Mouse (Mus musculus): ENCODE measurements at regions not wholly inside any gene's neighbourhood (a gene's known extent, or its start where the extent isn't known, plus 50 kb on each side); places are given as distances from the start of the nearest gene placed in this dataset.

DNA sequence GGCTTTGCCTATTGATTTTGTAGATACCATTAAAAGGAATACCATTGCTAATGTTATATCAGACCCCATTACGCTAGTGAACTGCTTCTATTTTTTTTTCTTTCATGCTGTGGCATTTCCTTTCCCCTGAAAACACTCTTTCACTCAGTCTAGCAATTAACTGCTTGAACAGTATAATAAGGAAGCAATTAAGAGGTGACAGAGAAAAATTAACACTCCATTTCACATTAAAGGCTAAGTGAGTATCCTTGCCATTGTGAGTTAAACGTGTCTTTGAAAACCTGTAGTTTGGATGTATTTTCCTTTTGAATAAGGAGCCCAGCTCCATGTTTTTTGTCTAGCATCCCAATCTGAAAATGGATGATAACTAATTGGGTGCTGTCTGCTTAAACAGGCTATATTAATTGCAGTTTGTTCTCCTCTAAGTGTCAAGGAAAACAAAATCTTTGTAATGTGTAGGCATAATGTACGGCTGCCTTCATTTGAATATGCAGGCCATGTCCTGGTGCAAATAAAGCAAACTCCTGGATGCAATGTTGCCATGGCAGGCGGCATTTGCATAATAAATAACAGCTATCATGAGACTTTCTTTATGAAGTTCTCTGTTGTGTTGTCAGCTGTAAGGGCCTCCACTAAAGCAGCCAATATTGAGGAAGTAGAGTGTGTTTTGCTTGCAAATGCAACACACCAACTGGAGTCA, 423.3 kb downstream of the Zic3 start:
- no peak for DNase-seq

DNA sequence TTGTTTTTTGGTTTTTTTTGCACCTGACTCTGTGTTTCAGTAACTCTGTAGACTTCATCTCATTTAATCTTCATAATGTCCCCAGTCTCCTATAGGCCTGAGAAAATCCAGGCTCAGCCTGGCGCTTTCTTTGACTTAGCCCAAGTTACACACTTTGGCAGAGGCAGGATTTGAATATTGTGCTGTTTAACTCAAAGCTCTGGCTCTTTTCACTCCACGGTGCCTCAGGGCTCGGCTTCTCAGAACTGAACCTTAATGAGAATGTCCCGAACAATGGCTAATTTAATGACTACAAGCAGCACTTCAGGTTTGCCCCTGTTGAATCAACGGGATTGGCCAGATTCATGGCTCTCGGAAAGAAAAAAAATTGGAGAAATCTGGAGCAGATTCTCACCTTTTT, 425.1 kb downstream of the Zic3 start:
- DNase-seq: no peak

DNA sequence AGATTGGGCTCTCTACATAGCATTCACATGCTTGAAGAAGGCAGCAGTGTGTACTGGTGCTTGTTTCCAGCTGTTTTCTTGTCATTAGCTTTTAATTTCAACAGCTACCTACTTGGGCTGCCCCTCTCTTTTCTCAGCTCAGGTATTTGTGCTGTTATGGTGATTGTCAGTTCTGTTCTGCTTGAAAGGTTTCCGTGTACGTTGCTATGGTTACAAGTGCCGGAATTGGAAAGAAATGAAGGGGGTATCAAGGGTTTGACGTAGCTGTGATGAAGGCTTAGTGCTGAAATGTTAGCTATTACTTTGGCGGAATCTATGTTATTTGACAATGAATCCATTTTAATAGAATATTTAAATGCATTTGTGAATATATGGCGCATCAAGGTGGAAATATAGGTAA, 439.5 kb upstream of the 4930550L24Rik start:
- DNase-seq: no peak

DNA sequence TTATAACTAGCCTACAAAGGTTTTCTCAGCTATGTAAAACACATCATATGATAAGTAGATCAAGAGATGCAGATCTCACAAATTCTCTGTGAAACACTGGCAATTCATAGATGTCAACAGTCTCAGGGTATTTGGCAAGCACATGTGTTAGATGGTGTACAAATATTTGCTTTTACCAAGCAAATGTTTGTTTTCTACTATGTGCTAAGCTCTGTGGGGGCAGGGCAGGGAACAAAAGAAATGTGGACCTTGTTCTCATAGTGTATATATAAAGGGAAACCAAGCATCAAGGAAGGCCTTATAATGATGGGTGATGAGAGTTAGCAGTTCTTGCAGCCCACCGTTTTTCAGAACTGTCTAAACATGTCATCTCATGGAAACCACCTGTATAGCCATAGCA, 438.2 kb upstream of the 4930550L24Rik start:
- DNase-seq: no peak

DNA sequence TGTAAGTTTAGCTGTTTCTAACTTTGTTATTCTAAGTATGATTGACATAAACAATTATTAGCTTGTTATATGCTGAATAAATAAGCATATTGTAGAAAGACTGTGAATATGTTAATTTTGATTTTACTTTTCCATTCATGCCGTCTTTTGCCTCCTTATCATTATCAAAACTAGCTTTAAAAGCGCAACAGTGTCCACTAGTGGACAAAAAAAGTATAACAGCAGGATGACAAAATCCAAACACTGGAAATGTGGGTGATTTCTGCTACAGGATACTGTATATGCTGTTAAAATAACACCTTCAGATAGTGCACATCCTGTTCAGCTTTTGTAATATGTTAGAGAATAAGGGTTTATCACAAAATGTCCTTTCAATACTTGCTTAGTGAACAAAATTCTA, 418.3 kb upstream of the 4930550L24Rik start:
- DNase-seq: peak; percentile 48 to 61

DNA sequence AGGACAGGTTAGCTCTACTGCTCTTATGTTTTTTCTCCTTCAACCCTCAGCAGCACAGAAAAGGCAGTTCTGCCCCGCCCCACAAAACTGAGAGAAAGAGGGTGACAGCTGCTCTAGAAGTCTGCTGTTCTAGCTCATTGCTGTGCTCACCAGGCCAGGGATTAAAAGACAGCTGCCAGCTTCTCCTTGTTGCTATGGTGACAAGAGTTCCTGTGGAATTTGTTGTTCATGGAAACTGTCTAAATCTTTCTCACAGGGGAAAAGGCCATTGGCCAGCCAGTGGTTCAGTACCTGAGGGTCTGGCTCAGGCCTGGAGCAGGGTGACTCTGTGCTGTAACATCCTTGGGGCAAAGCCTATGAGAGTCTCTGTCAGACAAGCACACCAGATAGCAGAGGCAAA, 405.6 kb upstream of the 4930550L24Rik start:
- DNase-seq: peak; percentile 45 to 51

DNA sequence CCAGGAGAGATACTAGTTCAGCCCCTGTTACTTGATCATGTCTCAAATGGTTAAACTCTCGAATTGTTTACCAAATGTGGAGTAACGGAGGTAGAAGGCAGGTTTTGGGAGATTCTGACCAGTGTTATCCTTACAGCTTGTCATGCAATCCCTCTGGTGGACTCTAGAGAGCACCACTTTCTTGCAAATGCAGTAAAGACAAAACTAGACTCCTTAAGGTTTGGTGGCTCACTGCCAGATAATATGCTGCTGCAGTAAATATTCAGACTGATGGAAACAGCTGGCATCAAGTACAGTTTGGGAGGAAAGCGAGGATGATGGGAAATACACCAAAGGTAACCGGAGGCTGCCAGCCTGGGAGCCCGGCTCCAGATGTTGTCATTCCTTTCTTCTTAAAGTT, 394.2 kb upstream of the 4930550L24Rik start:
- DNase-seq: peak; percentile 2 to 3

All from cerebellum, postnatal 10 days (tissue).